Mouse (Mus musculus): Measurements from ENCODE around the gene Sqor.
A peak's percentile ranks its signal among the peaks of the same experiment; 100 is the strongest.

Sqor gene

GRCm38 (mm10) chr2:122784701-122785100 is 19.7 kb downstream of the Sqor start:
- DNase-seq = no peak

GRCm38 (mm10) chr2:122786167-122786566 is 21.1 kb downstream of the Sqor start:
- no peak for DNase-seq

GRCm38 (mm10) chr2:122789311-122789710 is 24.3 kb downstream of the Sqor start:
- DNase-seq = peak; percentile 33 to 66

- DNase-seq = no peak
These were observed 24.7 kb downstream of the Sqor start for GRCm38 (mm10) chr2:122789730-122790129.

- no peak for DNase-seq
These were observed 39.4 kb downstream of the Sqor start for GRCm38 (mm10) chr2:122804392-122804791.

GRCm38 (mm10) chr2:122806040-122806439 is 41.0 kb downstream of the Sqor start:
- no peak for DNase-seq

- DNase-seq = no peak
These were observed 44.0 kb downstream of the Sqor start for GRCm38 (mm10) chr2:122809027-122809426.

GRCm38 (mm10) chr2:122816986-122817385 is 51.9 kb downstream of the Sqor start:
- no peak for DNase-seq

- DNase-seq = no peak
These were observed 56.2 kb downstream of the Sqor start for GRCm38 (mm10) chr2:122821246-122821645.

GRCm38 (mm10) chr2:122825406-122826236 is 60.6 kb downstream of the Sqor start:
- DNase-seq = peak; percentile 42 to 56

- no peak for DNase-seq
These were observed 61.3 kb downstream of the Sqor start for GRCm38 (mm10) chr2:122826302-122826701.

GRCm38 (mm10) chr2:122854636-122855035 is 89.6 kb downstream of the Sqor start:
- DNase-seq = no peak

GRCm38 (mm10) chr2:122855354-122855753 is 90.3 kb downstream of the Sqor start:
- no peak for DNase-seq
